Mouse (Mus musculus): ENCODE measurements around the gene Akr7a5. TPM values are rescaled to one million over a fixed set of nuclear protein-coding genes. Genes with fewer than 3 reads are reported as not detected.

The Akr7a5 gene
- total RNA-seq, 2 experiments from 2014 or later: 33.6 to 37.2 TPM

DNA sequence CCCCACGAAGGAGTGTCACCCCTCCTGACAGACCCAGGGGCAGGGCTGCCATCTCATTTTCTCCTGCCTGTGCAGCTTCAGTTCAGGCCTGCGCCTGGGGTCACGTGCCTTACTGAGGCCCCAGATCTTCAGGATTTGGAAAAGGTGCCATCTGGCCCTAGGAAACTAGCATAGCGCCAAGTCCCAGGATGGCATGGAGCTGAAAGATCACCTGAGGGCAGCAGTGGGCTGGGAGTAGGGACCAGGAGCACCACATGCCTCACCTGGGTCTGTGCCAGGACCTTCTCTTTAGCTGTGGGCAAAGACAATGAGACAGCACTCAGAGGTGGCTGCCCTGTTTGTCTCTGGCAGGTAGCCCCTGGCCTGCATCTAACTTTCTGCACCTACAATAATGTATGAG lies 13.0 kb upstream of the Akr7a5 start:
- DNase-seq: peak; percentile 83
- intact Hi-C loops (cut with DNase I): no loop called here

- DNase-seq: no peak
- intact Hi-C loops (cut with DNase I): no loop called here
These were observed 11.7 kb upstream of the Akr7a5 start for GRCm38 (mm10) chr4:139298671-139299366.

DNA sequence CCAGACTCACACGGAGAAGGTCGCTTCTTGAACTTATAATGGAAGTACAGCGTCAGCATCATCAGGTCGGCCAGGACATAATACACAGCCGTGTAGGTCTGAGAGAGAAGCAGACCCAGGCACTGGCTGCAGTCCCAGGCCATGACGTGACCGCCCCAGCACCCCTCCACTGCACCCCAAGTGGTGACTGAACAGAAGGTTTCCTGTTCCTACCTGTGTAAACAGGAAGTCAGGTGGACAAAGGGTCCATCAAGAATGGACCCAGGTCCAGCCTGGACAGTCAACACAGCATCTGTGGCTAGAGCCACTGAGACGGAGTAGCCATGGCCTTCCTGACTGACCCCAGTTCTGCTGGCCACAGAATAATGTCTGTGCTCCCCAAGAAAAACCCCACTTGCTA lies 8.8 kb upstream of the Akr7a5 start:
- DNase-seq: no peak
- intact Hi-C loops (cut with DNase I): no loop called here

GRCm38 (mm10) chr4:139302241-139302640 lies 8.3 kb upstream of the Akr7a5 start:
- intact Hi-C loops (cut with DNase I): no loop called here
- DNase-seq: no peak

DNA sequence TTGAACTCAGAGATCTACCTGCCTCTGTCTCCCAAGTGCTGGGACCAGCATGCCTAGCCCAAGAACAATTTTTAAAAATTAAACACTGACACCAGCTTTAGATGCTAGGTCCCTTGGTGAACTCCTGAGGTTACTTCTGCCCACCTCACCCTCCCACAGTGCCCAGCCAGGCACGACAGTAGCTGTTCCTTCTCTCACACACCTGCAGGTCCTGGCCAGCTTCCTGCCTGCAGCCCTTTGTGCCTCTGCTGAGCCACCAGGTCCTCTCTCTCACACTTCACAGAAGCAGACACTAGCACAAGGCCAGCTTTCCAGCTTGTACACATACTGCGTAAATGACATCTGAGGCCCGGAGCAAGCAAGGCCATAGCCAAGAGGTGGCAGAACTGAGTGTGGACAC lies 5.0 kb upstream of the Akr7a5 start:
- intact Hi-C loops (cut with DNase I): no loop called here
- no peak for DNase-seq

DNA sequence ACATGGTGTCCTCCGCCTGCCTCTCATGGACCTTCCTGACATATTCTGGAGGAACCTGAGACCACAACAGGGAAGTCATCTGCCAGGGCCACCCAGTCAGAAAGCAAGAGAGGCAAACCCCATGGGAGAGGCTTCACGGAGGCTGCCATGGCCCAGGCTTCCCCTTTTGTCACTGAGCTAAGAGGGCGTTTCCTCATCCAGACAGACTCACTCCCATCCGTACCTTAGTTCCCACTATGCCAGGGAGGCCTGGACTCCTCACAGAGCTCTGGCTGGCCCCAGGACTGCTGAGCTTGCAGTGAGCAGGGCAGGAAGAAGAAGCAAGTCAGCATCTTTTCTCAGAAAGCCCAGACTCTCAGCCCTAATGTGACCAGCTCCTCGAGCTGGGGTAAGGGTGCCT lies 2.6 kb upstream of the Akr7a5 start:
- no peak for DNase-seq
- intact Hi-C loops (cut with DNase I): no loop called here

DNA sequence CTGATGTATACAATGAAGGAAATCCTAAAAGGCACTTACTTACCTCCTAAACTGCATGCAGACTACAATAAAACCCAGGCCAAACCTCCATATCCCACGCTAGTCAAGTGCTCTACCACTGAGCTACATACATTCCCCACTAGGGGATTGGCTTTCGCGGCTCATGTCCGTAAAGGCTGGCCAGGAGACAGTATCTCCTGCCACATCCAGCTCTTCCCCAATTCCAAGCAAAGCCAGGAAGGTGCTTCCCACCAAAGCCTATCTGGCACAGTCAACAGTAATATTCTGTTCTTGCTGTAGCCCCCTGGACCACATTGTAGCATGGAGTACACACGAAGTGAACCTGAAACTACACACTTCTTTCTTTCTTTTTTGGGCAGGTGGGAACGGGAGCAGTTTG lies 893 bp upstream of the Akr7a5 start:
- intact Hi-C loops (cut with DNase I): no loop called here
- DNase-seq: no peak

- intact Hi-C loops (cut with DNase I): no loop called here
These were observed 556 bp downstream of the Akr7a5 start for GRCm38 (mm10) chr4:139310899-139311701.

DNA sequence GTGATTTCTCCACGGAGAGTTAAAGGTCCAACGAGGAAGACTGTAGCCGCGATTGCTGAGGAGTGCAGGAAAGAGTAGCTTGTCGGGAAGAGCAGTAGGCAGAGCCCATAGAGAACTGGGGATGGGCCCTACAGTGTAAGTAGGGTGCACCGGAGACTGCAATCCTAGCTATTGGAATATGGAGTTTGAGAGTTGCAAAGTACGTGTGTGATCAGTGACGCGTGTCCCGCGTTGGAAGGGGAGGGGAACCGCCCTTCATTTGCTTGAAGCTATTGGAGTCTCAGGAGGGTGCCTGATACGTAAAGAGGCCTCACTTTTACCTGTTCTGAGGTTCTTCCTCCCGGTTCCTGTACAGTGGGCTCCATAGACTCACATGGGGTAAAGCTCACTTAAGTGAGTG lies 1.2 kb downstream of the Akr7a5 start:
- DNase-seq: no peak
- intact Hi-C loops (cut with DNase I): no loop called here

More at GRCm38 (mm10) chr4:139310899-139311701, 556 bp downstream of the Akr7a5 start:
- peak in 1 of 2 experiments; percentile 41 for DNase-seq

GRCm38 (mm10) chr4:139312632-139313031 lies 2.1 kb downstream of the Akr7a5 start:
- no peak for DNase-seq
- intact Hi-C loops (cut with DNase I): no loop called here

GRCm38 (mm10) chr4:139318449-139318848 lies 7.9 kb downstream of the Akr7a5 start:
- intact Hi-C loops (cut with DNase I): no loop called here
- DNase-seq: no peak

- DNase-seq: no peak
- intact Hi-C loops (cut with DNase I): no loop called here
These were observed 9.2 kb downstream of the Akr7a5 start for GRCm38 (mm10) chr4:139319740-139320139.

DNA sequence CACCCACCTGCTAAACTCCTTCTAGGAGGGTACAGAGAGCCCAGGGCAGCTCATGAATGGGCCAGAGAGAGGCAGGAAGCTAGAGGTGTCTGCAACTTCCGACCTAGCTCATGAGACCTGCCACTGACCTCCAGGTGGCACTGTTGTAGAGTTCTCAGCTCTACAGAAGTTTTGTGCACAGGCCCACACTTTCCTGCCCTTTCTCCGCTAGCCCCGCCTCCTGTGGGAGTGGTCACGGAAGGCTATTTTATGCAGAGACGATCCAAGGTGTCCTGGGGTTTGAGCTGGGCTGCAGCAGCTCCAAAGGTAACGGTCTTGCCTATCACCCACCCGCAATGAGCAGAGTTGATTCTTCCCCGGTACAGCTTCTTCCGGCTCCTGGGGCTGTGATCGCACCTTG lies 20.1 kb downstream of the Akr7a5 start:
- DNase-seq: peak; percentile 75 to 84
- intact Hi-C loops (cut with DNase I): no loop called here

DNA sequence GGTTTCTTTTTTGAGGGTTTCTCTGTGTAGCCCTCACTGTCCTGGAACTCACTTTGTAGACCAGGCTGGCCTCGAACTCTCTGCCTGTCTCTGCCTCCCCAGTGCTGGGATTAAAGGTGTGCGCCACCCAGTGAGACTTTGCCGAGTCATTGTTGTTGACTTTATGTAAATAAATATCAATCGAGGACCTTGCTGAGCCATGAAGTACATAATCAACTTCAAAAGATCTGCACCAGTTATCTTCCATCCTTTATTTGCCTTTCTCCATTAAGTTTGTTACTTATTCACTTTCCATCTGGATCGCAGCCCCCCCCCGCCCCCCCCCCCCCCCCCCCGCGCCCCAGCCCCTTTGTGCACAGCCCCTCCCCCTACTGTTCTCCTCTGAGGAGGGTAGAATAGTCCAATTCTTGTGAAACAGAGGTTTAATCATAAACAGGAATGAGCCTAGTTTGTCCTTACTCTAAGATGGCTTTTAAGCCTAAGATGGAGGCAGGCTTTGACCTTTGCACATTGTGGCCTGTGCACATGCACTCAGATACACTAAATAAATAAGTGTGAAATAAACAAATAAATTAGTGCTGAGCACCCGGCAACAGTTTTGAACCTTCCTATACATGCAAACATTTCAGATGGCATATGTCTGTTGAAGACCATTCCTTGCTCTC lies 24.2 kb downstream of the Akr7a5 start:
- no peak for DNase-seq
- intact Hi-C loops (cut with DNase I): no loop called here

DNA sequence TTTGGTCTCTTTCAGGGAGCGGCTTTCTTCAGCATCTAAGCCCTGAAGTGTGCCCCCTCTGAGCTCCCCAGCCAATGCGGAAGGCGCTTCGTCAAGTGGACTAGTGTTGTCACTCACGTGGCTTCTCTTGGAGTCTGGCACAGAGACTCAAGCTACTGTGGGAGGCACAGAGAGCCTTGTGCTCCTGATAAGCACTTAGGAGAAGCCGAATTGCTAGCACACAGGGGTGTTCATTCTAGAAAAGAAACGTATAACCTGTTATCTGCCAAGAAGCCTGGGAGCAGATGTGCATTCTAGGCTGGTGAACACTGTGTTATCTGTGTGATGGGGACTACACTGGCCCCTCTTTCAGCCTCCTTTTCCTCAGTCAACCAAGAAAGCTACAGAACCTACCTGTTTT lies 25.0 kb downstream of the Akr7a5 start:
- intact Hi-C loops (cut with DNase I): no loop called here
- DNase-seq: no peak

GRCm38 (mm10) chr4:139336822-139337483 lies 26.4 kb downstream of the Akr7a5 start:
- peak; percentile 82 to 91 for DNase-seq
- intact Hi-C loops (cut with DNase I): loop anchor here (1.0 kb wide), 1 partner anchor 251 kb away; no protein-coding TSS in a partner anchor

DNA sequence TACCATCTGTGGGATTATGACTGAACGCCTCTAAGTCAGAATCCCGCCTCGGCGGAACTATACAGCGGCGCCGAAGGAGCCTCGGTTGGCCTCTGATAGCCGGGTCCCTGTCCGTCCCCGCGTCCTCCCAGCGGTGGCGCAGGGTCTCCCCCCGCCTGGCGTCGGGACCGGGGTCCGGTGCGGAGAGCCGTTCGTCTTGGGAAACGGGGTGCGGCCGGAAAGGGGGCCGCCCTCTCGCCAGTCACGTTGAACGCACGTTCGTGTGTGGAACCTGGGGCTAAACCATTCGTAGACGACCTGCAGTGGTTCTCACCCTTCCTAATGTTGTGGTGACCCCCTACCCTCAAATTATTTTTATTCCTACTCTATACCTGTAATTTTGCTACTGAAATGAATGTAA lies 27.6 kb downstream of the Akr7a5 start:
- no peak for DNase-seq
- intact Hi-C loops (cut with DNase I): no loop called here

DNA sequence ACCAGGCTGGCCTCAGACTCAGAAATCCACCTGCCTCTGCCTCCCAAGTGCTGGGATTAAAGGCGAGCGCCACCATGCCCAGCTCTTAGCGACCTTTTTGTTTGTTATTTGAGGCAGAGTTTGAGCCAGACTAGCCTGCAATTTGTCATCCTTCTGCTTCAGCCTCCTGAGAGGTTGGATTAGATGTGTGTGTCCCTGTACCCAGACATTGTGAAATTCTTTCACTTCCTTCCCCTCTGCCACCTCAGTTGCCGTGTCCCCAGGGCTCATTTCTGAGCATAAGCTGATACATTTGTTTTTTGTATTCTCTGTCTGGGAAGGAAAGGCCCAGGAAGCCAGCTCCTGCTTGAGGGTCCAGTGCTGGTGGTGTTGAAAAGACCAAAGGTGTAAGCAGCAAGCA lies 30.3 kb downstream of the Akr7a5 start:
- intact Hi-C loops (cut with DNase I): no loop called here
- no peak for DNase-seq

DNA sequence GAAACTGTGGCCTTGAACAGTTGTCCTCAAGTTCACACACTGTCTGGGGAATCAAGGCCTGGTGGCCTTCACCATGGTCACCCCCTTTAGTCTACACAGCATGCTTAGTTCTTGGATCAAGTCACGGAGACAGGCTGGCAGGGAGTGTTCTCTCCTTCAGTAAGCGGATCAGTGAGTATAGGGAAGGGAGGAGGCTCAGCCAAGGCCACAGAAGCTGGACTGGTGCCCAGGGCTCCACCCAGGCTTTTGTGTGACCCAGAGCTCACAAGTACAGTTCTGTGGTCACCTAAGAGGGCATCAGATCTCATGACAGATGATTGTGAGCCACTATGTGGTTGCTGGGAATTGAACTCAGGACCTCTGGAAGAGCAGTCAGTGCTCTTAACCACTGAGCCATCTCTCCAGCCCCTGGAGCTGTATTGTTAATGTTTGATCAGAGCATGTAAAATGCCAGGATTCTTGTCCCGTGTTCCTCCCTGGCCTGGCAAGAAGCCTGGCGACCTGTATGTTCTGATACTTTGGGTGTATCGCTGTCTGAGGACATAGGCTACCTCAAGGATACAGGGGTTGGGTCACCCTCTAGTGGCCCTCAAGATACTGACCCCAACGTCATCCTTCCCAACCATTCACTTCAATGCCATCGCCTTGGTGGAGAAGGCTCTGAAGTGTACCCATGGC lies 31.2 kb downstream of the Akr7a5 start:
- intact Hi-C loops (cut with DNase I): no loop called here
- DNase-seq: peak in 1 of 2 experiments; percentile 12

DNA sequence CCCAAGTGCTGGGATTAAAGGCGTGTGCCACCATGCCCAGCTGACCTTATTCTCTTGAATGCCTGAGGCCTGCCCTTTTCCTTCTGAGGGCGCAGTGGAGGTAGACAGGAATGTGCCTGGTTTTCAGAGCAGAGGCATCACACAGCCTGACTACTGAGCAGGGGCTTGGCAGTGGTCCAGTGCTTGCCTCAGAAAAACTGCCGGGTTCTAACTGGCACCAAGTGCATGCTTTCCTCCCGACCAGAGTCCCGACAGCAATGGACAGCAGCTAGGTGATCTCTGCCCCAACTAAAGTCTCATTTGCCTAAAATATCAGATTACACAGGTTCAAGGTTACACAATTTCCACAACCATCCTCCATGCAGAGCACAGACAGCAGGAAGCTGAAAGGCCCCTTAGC lies 33.2 kb downstream of the Akr7a5 start:
- intact Hi-C loops (cut with DNase I): no loop called here
- DNase-seq: no peak
